16 mouse cellular contexts compared by ENCODE assay signal in the genomic region with DNA sequence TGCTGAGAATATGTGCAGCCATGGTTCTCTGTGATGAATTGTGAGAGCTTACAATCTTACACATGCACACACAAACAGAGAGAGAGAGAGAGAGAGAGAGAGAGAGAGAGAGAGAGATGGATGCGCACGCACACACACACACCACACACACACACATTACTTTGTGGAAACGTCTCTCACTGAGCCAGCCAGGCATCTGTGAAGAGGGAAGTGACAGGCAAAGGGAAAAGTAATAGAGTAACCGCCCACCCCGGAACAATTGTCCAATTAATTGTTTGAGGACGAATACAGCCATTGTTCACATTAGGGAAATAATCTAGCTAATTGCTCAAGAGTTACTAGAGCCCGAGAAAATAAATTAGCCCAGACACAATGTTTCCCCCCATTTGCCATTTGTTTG.
DNase-seq lines count a peak whose midpoint lies in the region; ATAC-seq and TF ChIP-seq lines count a peak whose summit lies in the region.
"Had no signal": no experiment of that assay in that cellular context is flagged by ENCODE, and none has a peak within 500 bp of the region (broad histone marks: within the 10 kb centered on the region; RNA-seq: fewer than 3 reads in every experiment).

No protein-coding gene starts in this region.

- no peak for TF ChIP-seq EP300 in lung, postnatal 0 days (IDR thresholded peaks at IDR 0.05)

- H3K4me1 ChIP-seq in hindbrain, embryonic 12.5 days, result peaks cover 12% of the 10 kb centered on the region
- 0 out of 2 replicates have a peak, but pooled peaks cover 13% of the 10 kb centered on the region for H3K4me1 ChIP-seq in hindbrain, embryonic 14.5 days (replicated peaks; ENCODE audit: control insufficient read depth, insufficient read depth, low read length)
- H3K4me1 ChIP-seq in forebrain, embryonic 12.5 days, result peaks cover 26% of the 10 kb centered on the region
- H3K4me1 ChIP-seq in limb, embryonic 10.5 days, result peaks cover 42% of the 10 kb centered on the region
- H3K4me1 ChIP-seq in lung, postnatal 0 days (ENCODE audit: insufficient read depth, low read depth, low read length), result no peaks in the 10 kb centered on the region
- H3K4me1 ChIP-seq: kidney, embryonic 15.5 days; liver, embryonic 15.5 days had no signal

- no peak for TF ChIP-seq CTCF in lung, postnatal 0 days (IDR thresholded peaks at IDR 0.05)

- no peak for DNase-seq in hindbrain, embryonic 14.5 days (ENCODE audit: low spot score)
- no peak for DNase-seq in limb, embryonic 10.5 days (ENCODE audit: low spot score)
- DNase-seq in retina, embryonic 14.5 days (ENCODE audit: low spot score), result peak; percentile 78
- no peak for DNase-seq in lung, postnatal 0 days (ENCODE audit: low spot score)
- no peak for DNase-seq in right cerebral cortex, postnatal 36 days (ENCODE audit: low spot score in 2 of 2)
- DNase-seq in c-Kit-positive CD71-positive TER-119-positive erythroid progenitor cells, embryonic 14.5 days (ENCODE audit: low spot score), result no peak
- DNase-seq: adrenal gland, postnatal 14 days; cerebellum, adult 9-11 months; gastrocnemius, postnatal 14 days; lung, postnatal 10 days; thymus, adult 18-20 months had no signal

- 69% methylated on average over 7 of the region's 7 CpGs for WGBS in hindbrain, embryonic 12.5 days
- WGBS in hindbrain, embryonic 14.5 days, result 59% methylated on average over 7 of the region's 7 CpGs
- WGBS in forebrain, embryonic 12.5 days, result 31% methylated on average over 7 of the region's 7 CpGs
- WGBS in limb, embryonic 10.5 days, result 74% methylated on average over 7 of the region's 7 CpGs
- 69% methylated on average over 7 of the region's 7 CpGs for WGBS in lung, postnatal 0 days

- no peaks in the 10 kb centered on the region for H3K9me3 ChIP-seq in hindbrain, embryonic 12.5 days (replicated peaks)
- H3K9me3 ChIP-seq in hindbrain, embryonic 14.5 days (ENCODE audit: control insufficient read depth, low read length), result no peaks in the 10 kb centered on the region
- H3K9me3 ChIP-seq in forebrain, embryonic 12.5 days, result no peaks in the 10 kb centered on the region
- no peaks in the 10 kb centered on the region for H3K9me3 ChIP-seq in limb, embryonic 10.5 days (replicated peaks)
- H3K9me3 ChIP-seq in lung, postnatal 0 days (ENCODE audit: low read length), result no peaks in the 10 kb centered on the region
- H3K9me3 ChIP-seq: kidney, embryonic 15.5 days; liver, embryonic 15.5 days had no signal

- H3K4me3 ChIP-seq in hindbrain, embryonic 12.5 days, result no peak overlapping the region
- H3K4me3 ChIP-seq in hindbrain, embryonic 14.5 days (replicated peaks; ENCODE audit: low read length), result no peak overlapping the region
- no peak overlapping the region for H3K4me3 ChIP-seq in forebrain, embryonic 12.5 days (replicated peaks)
- H3K4me3 ChIP-seq in limb, embryonic 10.5 days, result no peak overlapping the region
- H3K4me3 ChIP-seq in lung, postnatal 0 days (ENCODE audit: low read depth, low read length), result no peak overlapping the region
- H3K4me3 ChIP-seq: kidney, embryonic 15.5 days; liver, embryonic 15.5 days had no signal

- peak overlapping the region; percentile 4; the same call in 1 of the 2 replicates for H3K27ac ChIP-seq in hindbrain, embryonic 12.5 days
- H3K27ac ChIP-seq in hindbrain, embryonic 14.5 days, result no peak overlapping the region; the same call in 1 of the 2 replicates
- no peak overlapping the region for H3K27ac ChIP-seq in forebrain, embryonic 12.5 days
- H3K27ac ChIP-seq in limb, embryonic 10.5 days, result peak overlapping the region; percentile 67; the same call in 1 of the 2 replicates
- H3K27ac ChIP-seq in lung, postnatal 0 days (ENCODE audit: low read length), result no peak overlapping the region
- H3K27ac ChIP-seq: kidney, embryonic 15.5 days; liver, embryonic 15.5 days had no signal

- no peak overlapping the region for H3K4me2 ChIP-seq in hindbrain, embryonic 12.5 days (replicated peaks)
- no peak overlapping the region for H3K4me2 ChIP-seq in hindbrain, embryonic 14.5 days (replicated peaks)
- no peak overlapping the region for H3K4me2 ChIP-seq in forebrain, embryonic 12.5 days
- H3K4me2 ChIP-seq in lung, postnatal 0 days (replicated peaks; ENCODE audit: low read depth, low read length), result no peak overlapping the region
- H3K4me2 ChIP-seq: kidney, embryonic 15.5 days; liver, embryonic 15.5 days had no signal

- no peaks in the 10 kb centered on the region for H3K27me3 ChIP-seq in hindbrain, embryonic 12.5 days
- no peaks in the 10 kb centered on the region for H3K27me3 ChIP-seq in hindbrain, embryonic 14.5 days (ENCODE audit: control insufficient read depth, insufficient read depth, low read length)
- H3K27me3 ChIP-seq in forebrain, embryonic 12.5 days, result no peaks in the 10 kb centered on the region
- H3K27me3 ChIP-seq in limb, embryonic 10.5 days (ENCODE audit: low read depth, poor library complexity, severe bottlenecking), result no peaks in the 10 kb centered on the region
- H3K27me3 ChIP-seq in lung, postnatal 0 days (replicated peaks; ENCODE audit: insufficient read depth, low read length), result no peaks in the 10 kb centered on the region
- H3K27me3 ChIP-seq: kidney, embryonic 15.5 days; liver, embryonic 15.5 days had no signal

- no peak overlapping the region for H3K9ac ChIP-seq in hindbrain, embryonic 12.5 days
- H3K9ac ChIP-seq in hindbrain, embryonic 14.5 days, result no peak overlapping the region
- no peak overlapping the region for H3K9ac ChIP-seq in forebrain, embryonic 12.5 days
- no peak overlapping the region for H3K9ac ChIP-seq in lung, postnatal 0 days (replicated peaks; ENCODE audit: low read depth)
- H3K9ac ChIP-seq: kidney, embryonic 15.5 days; liver, embryonic 15.5 days had no signal

- no peaks in the 10 kb centered on the region for H3K36me3 ChIP-seq in hindbrain, embryonic 12.5 days
- no peaks in the 10 kb centered on the region for H3K36me3 ChIP-seq in hindbrain, embryonic 14.5 days (replicated peaks; ENCODE audit: control insufficient read depth, insufficient read depth)
- H3K36me3 ChIP-seq in forebrain, embryonic 12.5 days (replicated peaks), result no peaks in the 10 kb centered on the region
- no peaks in the 10 kb centered on the region for H3K36me3 ChIP-seq in limb, embryonic 10.5 days
- no peaks in the 10 kb centered on the region for H3K36me3 ChIP-seq in lung, postnatal 0 days (ENCODE audit: insufficient read depth, low read length)
- H3K36me3 ChIP-seq: kidney, embryonic 15.5 days; liver, embryonic 15.5 days had no signal

- no peak for ATAC-seq in hindbrain, embryonic 12.5 days (ENCODE audit: low FRiP score)
- ATAC-seq in hindbrain, embryonic 14.5 days (ENCODE audit: low FRiP score), result no peak
- 0 out of 2 replicates have a peak, but pooled peaks have one; percentile 34 for ATAC-seq in forebrain, embryonic 12.5 days (ENCODE audit: low FRiP score)
- ATAC-seq in lung, postnatal 0 days, result no peak
- ATAC-seq: inflammation-experienced regulatory T-cells, adult 6 months had no signal

Comparison
In these comparisons a context has a peak if more than half of its experiments do, and no peak if none do; other contexts are left out.
1. H3K27ac ChIP-seq: peak in hindbrain, embryonic 12.5 days (single experiment) and limb, embryonic 10.5 days (single experiment); none in hindbrain, embryonic 14.5 days (single experiment), forebrain, embryonic 12.5 days (single experiment) and lung, postnatal 0 days (single experiment).